Mouse (Mus musculus): Measurements from ENCODE around the gene Ralgapa2. TPM values are rescaled to one million over a fixed set of nuclear protein-coding genes. Genes with fewer than 3 reads are reported as not detected.

The Ralgapa2 gene
- total RNA-seq, 2 experiments from 2014 or later: 19.2 to 26.2 TPM

- DNase-seq (ENCODE audit: low spot score in 2 of 2): no peak
- intact Hi-C loops (cut with DNase I): loop anchor here (10.0 kb wide), 2 partner anchors 162 to 432 kb away; partner anchors contain the start of gene Insm1
Measured at GRCm38 (mm10) chr2:146387211-146387610, 124.9 kb downstream of the Ralgapa2 start.

GRCm38 (mm10) chr2:146384582-146384981 lies 127.6 kb downstream of the Ralgapa2 start:
- intact Hi-C loops (cut with DNase I): loop anchor here (10.0 kb wide), 2 partner anchors 160 to 430 kb away; partner anchors contain the start of gene Insm1
- no peak for DNase-seq (ENCODE audit: low spot score in 2 of 2)

- intact Hi-C loops (cut with DNase I): no loop called here
- no peak for DNase-seq (ENCODE audit: low spot score in 2 of 2)
Measured at GRCm38 (mm10) chr2:146376293-146376692, 135.9 kb downstream of the Ralgapa2 start.

- no peak for DNase-seq (ENCODE audit: low spot score in 2 of 2)
Measured at GRCm38 (mm10) chr2:146366098-146366497, 146.0 kb downstream of the Ralgapa2 start.

GRCm38 (mm10) chr2:146365368-146365983 lies 146.7 kb downstream of the Ralgapa2 start:
- intact Hi-C loops (cut with DNase I): no loop called here
- DNase-seq (ENCODE audit: low spot score in 2 of 2): no peak

More at GRCm38 (mm10) chr2:146366098-146366497, 146.0 kb downstream of the Ralgapa2 start:
- intact Hi-C loops (cut with DNase I): no loop called here

GRCm38 (mm10) chr2:146363483-146363882 lies 148.7 kb downstream of the Ralgapa2 start:
- peak; percentile 54 to 60 for DNase-seq (ENCODE audit: low spot score in 2 of 2)
- intact Hi-C loops (cut with DNase I): no loop called here

- intact Hi-C loops (cut with DNase I): no loop called here
- no peak for DNase-seq (ENCODE audit: low spot score in 2 of 2)
Measured at GRCm38 (mm10) chr2:146362932-146363331, 149.2 kb downstream of the Ralgapa2 start.

GRCm38 (mm10) chr2:146361969-146362368 lies 150.2 kb downstream of the Ralgapa2 start:
- intact Hi-C loops (cut with DNase I): no loop called here
- no peak for DNase-seq (ENCODE audit: low spot score in 2 of 2)

- DNase-seq (ENCODE audit: low spot score in 2 of 2): no peak
- intact Hi-C loops (cut with DNase I): no loop called here
Measured at GRCm38 (mm10) chr2:146361076-146361475, 151.1 kb downstream of the Ralgapa2 start.

GRCm38 (mm10) chr2:146359676-146360075 lies 152.5 kb downstream of the Ralgapa2 start:
- intact Hi-C loops (cut with DNase I): no loop called here
- DNase-seq (ENCODE audit: low spot score in 2 of 2): no peak

GRCm38 (mm10) chr2:146356524-146356923 lies 155.6 kb downstream of the Ralgapa2 start:
- intact Hi-C loops (cut with DNase I): no loop called here
- peak in 1 of 2 experiments; percentile 31 for DNase-seq (ENCODE audit: low spot score in 2 of 2)

- intact Hi-C loops (cut with DNase I): no loop called here
- no peak for DNase-seq (ENCODE audit: low spot score in 2 of 2)
Measured at GRCm38 (mm10) chr2:146350230-146350629, 161.9 kb downstream of the Ralgapa2 start.

- intact Hi-C loops (cut with DNase I): no loop called here
- peak; percentile 39 to 58 for DNase-seq (ENCODE audit: low spot score in 2 of 2)
Measured at GRCm38 (mm10) chr2:146347942-146348341, 164.2 kb downstream of the Ralgapa2 start.

- intact Hi-C loops (cut with DNase I): no loop called here
- no peak for DNase-seq (ENCODE audit: low spot score in 2 of 2)
Measured at GRCm38 (mm10) chr2:146340090-146340489, 172.1 kb downstream of the Ralgapa2 start.

GRCm38 (mm10) chr2:146337540-146337939 lies 174.6 kb downstream of the Ralgapa2 start:
- DNase-seq (ENCODE audit: low spot score in 2 of 2): no peak
- intact Hi-C loops (cut with DNase I): no loop called here

GRCm38 (mm10) chr2:146331894-146332476 lies 180.2 kb downstream of the Ralgapa2 start:
- intact Hi-C loops (cut with DNase I): no loop called here
- no peak for DNase-seq (ENCODE audit: low spot score in 2 of 2)

GRCm38 (mm10) chr2:146330772-146331281 lies 181.3 kb downstream of the Ralgapa2 start:
- intact Hi-C loops (cut with DNase I): no loop called here
- DNase-seq (ENCODE audit: low spot score in 2 of 2): peak; percentile 49 to 63

- intact Hi-C loops (cut with DNase I): no loop called here
- DNase-seq (ENCODE audit: low spot score in 2 of 2): no peak
Measured at GRCm38 (mm10) chr2:146330101-146330500, 182.0 kb downstream of the Ralgapa2 start.

GRCm38 (mm10) chr2:146326654-146327053 lies 185.5 kb downstream of the Ralgapa2 start:
- DNase-seq (ENCODE audit: low spot score in 2 of 2): no peak
- intact Hi-C loops (cut with DNase I): no loop called here

GRCm38 (mm10) chr2:146324907-146325715 lies 187.0 kb downstream of the Ralgapa2 start:
- intact Hi-C loops (cut with DNase I): no loop called here
- no peak for DNase-seq (ENCODE audit: low spot score in 2 of 2)
